Mouse (Mus musculus) layer of hippocampus, adult 9-11 months (tissue): ENCODE measurements around the gene Galr3.

Experiments used
- DNase-seq: peaks from one replicate; pipeline ENCODE4 v3.0.0; 2022

Galr3 gene

DNA sequence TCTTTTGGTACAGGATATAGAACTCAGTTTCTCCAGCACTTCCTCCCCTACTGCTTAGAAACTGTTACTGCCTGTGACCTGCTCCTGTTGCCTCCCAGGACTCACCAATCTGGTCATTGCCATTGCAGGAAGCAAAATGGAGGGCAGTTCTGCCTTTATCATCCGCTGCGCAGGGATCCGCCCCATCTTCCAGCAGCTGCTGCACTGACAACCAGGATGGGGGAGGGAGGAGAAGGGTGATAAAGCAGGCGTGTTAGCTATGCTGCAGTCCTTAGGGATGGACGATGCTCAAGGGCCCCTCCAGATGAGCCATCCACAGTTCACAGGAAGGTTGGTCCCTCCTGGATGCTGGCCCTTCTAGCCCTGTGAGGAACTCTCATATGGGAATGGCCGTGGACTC is 16.2 kb downstream of the Galr3 start:
- DNase-seq: no peak

DNA sequence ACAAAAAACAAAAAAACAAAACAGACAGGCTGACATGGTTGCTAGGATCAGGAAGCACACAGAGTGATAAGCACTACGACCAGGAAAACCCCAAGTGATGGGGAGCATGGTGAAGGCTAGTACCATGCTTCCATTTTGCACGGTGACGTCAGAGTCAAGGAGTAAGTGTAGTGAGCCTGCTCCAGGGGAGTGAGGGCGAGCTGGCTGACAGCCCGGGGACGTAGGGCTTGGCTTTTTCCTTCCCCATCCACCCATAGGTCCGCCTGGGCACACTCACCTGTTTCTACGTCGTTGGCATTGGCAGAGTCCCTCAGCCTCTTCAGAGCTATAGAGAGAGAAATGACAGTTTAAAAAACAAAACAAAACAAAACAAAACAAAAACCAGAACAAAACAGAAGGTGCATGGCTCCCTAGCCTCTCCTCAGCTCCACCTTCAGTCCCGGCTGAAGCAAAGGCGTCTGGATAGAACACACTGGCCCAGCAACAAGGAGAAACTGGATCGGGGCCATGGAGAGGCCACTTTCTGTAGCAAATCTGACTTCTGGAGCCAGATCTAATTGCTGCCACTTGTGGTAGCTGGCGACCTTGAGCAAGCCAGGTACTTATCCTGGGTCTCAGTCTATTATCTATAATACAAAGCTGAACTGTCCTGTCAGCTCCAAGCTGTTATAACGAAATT is 19.3 kb downstream of the Galr3 start:
- DNase-seq: no peak

DNA sequence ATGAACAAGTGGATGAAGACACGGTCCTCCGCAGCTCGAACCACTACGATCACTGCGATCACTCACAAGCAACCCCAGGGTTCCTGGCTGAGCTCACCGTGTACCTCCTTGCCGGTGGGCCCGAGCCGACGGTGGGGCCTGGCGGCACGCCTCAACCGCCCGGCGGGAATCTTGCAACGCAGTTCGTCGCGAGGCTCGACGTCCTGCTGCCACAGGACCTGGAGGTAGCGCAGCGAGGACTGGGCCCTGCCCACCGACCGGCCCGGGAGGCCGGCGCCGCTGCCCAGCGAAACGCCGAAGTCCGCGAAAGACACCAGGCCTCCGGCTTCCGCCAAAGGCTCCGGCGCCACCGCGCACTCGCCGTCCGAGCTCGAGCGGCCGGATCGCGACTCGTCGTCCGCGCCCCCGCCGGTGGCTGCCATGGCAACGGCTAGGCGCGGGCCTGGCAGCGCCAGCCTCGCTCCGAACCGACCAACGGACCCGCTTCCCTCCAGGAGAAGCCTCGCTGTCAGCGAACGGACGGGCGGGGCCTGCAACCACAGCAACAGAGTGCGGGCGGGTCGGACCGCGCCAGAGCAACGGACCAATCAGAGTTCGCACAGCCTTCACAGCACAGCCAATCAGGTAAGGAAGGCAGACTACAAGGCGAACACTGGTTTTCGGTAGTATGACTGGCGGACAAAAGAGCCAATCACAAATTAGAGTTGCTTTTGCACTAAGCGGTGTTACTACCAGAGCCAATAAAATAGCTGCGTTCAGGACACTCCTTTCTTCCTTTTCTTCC is 20.9 kb downstream of the Galr3 start, which contains the start of gene Ankrd54:
Gene Ankrd54 (minus strand): TSS at position 518 of the 784 bp plus-strand sequence.
- DNase-seq: peak; percentile 100

DNA sequence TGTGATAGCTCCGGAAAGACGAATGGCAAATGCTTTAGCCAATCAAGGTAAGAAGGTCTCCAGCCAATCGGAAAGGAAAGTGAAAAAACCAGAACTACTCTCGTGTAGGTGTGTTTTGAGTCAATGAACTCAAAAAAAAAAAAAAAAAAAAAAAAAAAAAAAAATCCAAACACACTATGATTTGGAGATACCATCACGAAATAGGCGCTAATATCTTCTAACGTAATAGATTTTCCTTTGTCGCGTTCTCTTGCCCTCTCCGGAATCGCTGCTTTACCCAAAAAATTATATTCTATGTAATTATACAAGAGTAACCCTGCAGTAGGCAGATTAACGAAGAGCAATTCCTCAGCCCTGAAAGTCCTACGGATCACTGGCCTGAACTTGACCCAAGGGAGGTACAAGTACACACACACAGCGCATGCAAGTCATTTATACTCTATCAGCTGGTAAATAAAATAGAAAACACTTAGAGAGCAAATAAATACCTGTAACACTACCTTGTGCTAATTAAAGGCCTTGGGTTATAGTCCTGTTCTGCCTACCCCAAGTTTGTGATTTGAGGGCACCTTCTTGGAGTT is 21.6 kb downstream of the Galr3 start:
- no peak for DNase-seq

DNA sequence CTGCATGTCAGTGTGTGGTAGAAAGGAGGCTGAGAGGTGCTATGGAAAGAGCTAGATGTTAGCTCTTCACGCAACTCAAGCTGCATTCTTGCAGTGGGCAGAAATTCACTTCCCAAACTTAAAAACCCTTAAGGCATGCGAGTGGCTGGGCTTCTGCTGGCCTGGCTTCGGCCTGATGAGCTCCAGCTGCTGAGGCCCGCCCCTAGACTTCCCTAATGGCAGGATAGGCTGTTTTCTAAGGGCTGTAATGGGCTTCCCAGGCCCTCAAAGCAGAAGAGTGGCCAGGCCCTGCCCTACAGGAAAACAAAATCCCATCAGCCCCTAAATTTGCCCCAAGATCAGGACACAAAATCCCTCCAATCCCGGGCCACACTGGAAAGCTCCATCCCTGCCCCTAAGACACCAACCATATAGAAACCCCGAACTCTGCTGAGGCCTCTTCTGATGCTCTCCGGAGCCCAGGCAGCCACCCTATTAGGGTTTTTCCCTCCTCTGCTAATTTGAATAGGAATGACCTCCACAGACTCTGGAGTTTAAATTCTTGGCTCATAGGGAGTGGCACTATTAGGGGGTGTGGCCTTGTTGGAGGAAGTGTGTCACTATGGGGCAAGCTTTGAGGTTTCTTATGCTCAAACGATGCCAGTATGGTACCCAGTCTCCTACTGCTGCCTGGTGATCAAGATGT is 23.5 kb downstream of the Galr3 start:
- no peak for DNase-seq

DNA sequence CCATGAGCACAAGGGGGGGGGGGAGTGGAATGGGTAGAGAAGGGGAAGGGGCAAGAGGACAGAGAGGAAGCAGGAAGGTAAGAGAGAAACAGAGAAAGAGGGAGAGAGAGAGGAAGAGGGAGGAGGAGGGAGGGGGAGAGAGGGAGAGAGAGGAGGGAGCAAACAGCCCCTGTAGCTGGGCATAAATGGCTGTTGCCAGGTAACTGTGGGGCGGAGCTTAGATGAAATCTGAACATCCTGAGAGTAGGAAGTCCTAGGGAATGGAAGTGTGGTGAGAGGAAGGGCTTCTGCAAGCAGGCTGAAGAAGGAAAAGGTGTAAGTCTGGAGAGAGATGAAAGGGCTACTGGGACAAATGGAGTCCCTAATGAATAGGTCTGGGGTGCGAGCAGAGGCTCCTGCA is 24.6 kb downstream of the Galr3 start:
- DNase-seq: no peak

DNA sequence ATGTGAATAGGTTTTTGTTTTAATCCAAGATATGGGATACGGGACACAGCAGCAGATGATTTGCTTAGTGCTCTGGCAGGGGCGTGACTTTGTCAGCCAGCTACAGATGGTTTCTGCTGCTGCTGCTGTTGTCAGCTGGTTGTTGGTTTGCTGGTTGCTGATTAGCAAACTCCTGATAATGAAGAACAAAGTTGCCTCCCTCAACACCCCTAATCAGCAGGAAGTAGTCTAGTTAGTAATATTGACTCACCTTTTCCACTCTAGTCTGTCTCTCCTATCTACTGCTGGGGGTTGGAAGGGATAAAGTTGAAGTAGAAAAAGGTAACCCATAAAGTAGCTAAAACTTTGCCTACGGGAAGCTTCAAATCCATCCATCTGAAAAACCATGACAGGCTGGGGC is 25.9 kb downstream of the Galr3 start:
- no peak for DNase-seq

DNA sequence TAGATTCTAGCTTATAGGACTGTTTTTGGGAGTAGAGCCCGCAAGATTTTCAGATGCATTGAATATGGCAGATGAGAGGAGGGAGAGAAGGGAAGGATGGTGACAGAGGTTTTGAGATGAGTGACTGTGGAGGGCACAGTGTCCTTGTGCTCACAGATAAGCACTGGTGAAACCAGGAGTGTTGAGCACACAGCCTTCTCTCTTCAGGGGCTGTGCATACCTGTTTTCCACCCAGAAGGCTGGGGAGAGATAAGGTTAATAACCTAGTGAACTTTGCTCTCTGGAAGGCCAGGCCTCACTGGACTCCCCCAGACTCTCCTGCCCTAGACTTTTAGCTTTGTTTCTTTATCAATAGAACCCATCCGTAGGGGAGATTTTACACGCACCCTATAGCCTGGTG is 26.7 kb downstream of the Galr3 start:
- DNase-seq: no peak

DNA sequence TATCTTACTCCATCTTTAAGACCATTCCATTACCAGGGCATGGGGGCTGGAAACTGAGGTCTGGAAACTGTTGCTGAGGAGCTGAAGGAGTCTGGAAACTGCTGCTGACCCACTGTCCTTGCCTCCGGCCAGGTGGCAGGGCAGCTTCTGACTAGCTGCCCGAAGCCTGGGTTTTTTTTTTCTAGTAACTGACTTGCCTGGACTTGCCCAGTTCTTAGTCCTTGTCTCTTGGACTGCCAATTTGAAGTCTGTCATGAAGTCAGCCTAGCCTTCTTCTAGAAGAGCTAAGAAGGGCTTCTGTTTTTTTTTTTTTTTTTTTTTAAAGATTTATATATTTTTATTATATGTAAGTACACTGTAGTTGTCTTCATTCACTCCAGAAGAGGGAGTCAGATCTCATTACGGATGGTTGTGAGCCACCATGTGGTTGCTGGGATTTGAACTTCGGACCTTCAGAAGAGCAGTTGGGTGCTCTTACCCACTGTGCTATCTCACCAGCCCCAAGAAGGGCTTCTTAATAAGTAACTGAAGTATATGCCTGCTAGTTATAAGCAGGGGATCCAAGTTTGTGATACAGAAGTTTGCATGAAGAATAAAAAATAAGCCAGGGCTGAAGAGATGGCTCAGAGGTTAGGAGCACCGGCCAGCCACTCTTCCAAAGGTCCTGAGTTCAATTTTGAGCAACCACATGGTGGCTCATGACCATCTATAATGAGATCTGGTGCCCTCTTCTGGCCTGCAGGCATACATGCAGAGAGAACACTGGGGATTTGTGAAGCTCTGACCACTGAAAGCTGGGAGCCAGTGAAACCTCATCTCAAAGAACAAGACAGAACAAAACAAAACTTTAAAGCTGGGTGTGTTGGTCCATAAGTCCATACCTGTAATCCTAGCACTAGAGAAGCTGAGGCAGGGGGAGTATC is 29.7 kb downstream of the Galr3 start:
- no peak for DNase-seq

DNA sequence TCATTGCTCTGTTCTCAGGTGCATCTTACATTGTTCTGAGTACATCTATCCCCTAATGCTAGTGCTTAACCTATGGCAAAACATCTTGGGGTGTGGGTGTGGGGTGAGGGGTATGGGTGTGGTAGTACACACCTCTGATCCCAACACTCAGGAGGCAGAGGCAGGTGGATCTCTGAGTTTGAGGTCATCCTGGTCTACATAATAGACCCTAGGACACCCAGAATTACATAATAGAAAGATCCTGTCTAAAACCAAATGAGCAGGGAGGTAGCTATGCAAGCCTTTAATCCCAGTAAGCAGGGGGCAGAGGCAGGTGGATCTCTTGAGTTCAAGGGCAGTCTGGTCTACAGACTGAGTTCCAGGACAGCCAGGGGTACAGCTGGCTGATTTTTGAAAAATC is 32.1 kb downstream of the Galr3 start:
- no peak for DNase-seq

DNA sequence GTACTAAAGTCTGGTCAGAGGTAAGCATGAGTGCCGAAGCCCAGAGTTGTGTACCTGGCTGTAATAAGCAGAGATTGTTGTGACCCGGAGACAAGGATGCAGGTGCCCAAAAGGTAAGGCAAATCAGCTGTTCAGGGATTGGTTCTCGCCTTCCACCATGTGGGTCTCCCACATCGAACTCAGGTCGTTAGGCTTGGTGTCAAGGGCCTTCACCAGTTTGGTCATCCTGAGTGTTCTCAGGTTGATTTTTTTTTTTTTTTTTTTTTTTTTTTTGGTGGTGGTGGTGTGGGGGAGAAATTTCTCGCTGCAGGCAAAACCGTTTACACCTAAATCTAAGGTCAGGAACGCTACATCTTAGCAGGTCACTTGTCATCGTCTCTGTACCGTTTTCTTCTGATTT is 32.8 kb downstream of the Galr3 start:
- DNase-seq: no peak

DNA sequence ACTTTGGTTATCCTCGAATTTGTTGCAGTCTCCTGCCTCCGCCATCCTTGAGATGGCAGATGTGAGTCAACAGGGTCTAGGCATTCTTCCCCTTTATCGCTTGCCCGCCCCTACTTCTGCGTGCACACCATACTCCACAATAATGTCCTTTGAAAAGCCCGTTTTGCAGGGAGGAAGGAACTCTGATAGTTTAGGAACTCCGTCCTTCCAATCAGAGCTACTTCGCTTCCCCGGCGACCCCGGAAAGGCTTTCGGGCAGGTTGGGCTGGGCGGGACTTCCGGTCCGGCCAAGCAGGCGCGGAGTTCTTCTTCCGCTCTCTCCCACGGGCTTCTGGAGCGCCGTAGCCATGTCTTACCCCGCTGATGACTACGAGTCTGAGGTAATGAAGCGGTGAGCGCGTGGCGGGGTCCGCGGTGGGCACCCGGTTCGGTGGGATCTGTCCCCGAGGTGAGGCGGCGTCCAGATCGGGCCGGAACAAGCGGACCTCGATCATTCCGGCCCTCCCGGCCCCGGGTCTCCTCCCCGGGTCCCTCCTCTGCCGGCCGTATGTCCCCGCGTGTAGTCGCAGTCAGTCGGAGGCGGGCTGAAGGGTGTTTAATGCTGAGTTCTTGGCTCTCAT is 33.3 kb downstream of the Galr3 start, which contains the start of gene Eif3l:
Gene Eif3l (plus strand): TSS at position 267 of the 620 bp plus-strand sequence.
- peak; percentile 88 for DNase-seq

DNA sequence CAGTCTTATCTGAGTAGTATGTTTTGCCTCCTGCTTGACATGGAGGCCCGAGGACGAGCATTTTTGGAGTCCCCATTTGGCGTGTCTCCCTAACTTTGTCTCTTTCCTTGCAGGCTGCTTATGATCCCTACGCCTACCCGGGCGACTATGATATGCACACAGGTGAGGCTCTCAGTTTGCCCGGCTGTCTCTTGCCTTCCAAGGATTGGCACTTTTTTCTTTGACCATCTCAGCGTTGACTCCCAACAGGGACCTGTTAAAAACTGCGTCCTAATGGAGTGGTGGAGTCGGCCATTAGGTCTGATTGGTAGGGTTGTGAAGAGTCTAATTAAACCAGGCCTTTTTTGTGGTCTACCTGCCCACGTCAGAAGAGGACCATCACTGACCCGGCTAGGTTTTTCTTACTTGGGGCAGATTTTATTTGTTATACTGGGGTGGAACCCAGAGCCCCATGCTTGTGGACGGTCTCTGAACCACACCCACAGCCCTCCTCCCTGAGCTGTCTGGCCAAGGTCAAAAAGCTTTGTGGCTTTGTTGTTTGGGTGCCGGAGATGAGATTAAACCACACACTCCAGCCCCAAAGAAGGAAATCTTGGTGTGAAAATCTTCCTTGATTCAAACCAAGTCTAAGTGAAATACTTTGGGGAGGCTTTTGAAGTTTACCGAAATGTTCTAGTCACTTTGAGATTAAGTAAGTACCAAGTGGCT is 34.1 kb downstream of the Galr3 start:
- no peak for DNase-seq

DNA sequence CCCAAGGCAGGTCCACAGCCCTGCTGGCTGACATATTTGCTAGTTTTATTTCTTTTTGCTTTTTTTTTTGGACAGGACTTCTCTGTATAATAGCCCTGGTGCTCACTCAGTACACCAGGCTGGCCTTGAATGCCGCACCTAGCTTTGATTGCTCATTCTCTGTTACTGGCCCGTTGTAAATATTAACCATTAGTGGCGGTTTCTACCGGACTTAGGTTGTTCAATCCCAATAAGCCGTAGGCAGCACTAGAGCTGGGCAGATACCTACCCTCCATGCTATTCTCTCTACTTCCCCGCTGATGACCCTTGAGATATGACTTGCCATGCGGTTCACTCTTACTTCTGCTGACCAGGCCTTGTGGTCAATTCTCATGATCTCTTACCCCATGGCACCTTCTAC is 37.9 kb downstream of the Galr3 start:
- no peak for DNase-seq

DNA sequence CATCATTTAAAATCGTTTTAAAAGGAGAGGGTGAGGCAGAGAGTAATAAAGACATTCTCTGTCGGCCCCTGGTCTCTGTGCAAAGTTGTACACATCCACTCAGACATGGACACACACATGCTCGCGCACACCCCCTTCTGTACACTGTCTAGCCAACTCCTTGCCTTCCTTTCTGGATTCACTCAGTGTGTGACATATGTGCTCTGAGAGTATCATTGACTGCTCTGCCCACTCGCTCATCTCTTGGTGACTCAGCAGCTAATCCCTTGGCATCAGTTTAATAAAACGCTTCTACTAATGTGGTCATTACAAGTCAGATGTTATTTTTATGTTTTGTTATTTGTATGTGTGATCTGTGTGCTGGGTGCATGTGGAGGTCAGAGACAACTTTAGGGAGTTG is 50.6 kb downstream of the Galr3 start:
- peak; percentile 57 for DNase-seq
